Mouse (Mus musculus) limb, embryonic 10.5 days (tissue): Measurements from ENCODE around the gene Ntrk2. TPM values are rescaled to one million over a fixed set of nuclear protein-coding genes. Genes with fewer than 3 reads are reported as not detected.
"Not testable (repeated sequence)": the region's sequence is repeated elsewhere in the genome, so short reads cannot be mapped to it uniquely, and the experiment has no call there.

Source experiments
- DNase-seq: peaks from one replicate; pipeline ENCODE4 v3.0.0-alpha.2; 2017; ENCODE audit warnings: low spot score
- H3K27ac ChIP-seq: fragments of 300-500 bp; sonication (generic); 2 replicates; pipeline ENCODE4 v1.5.1; 2016; ENCODE audit warnings: mild to moderate bottlenecking
- H3K27me3 ChIP-seq: fragments of 300-500 bp; sonication (generic); 2 replicates; pipeline ENCODE4 v1.6.1; 2016; ENCODE audit warnings: low read depth, mild to moderate bottlenecking; ENCODE audit not compliant: poor library complexity, severe bottlenecking
- H3K36me3 ChIP-seq: fragments of 300-500 bp; sonication (generic); 2 replicates; pipeline ENCODE4 v1.6.1; 2016; ENCODE audit warnings: mild to moderate bottlenecking, moderate library complexity
- H3K4me1 ChIP-seq: fragments of 300-500 bp; sonication (generic); 2 replicates; pipeline ENCODE4 v1.6.1; 2016
- H3K4me3 ChIP-seq: fragments of 300-500 bp; sonication (generic); 2 replicates; pipeline ENCODE4 v1.5.1; 2016; ENCODE audit warnings: mild to moderate bottlenecking, moderate library complexity
- H3K9me3 ChIP-seq: fragments of 300-500 bp; sonication (generic); replicated peaks from 2 replicates; pipeline ENCODE4 v1.6.1; 2016; ENCODE audit warnings: mild to moderate bottlenecking
- WGBS: fragments of 180-500 bp; shearing (Covaris S2); methylation state at CpG from one replicate; pipeline ENCODE4 v1.1.7; 2016; 5-methylcytosine and 5-hydroxymethylcytosine counted together
- polyA plus RNA-seq: library from polyadenylated mRNA; unstranded; fragments of >200 nt; fragmentation: Nextera tagmentation; extraction: Ambion mirVana; gene quantifications from 2 replicates; pipeline ENCODE4 v1.2.1, GENCODE M21; 2016

Ntrk2 gene
- polyA plus RNA-seq, 1 experiment from 2014 or later: 5.7 TPM

DNA sequence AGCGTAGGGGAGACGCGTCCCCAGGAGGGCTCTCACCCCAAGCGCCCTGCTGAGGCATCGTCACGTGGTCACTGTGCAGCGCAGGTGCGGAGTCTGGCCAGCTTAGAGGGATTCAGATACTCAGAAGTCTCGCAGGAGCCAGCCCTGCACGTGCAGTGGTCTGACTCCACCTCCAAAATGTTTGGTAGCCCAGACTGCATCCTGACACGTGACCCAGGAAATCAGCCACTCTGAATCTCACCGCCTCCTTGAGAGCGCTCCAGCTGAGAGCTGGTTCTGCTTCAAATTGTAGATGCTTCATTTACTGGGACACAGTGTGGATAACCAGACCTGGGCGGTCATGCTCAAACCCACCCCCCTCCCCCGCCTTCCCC lies 205.1 kb downstream of the Ntrk2 start:
- Histone ChIP-seq H3K36me3 (no peaks in the 10 kb centered on the region), H3K4me1 (peaks cover 16% of the 10 kb centered on the region), H3K9me3 (no peaks in the 10 kb centered on the region), H3K27me3 (no peaks in the 10 kb centered on the region), H3K27ac (peak overlapping the region; percentile 74), H3K4me3 (peak overlapping the region; percentile 45)
- 2% methylated on average over 15 of the region's 15 CpGs for WGBS
- peak; percentile 79 for DNase-seq

DNA sequence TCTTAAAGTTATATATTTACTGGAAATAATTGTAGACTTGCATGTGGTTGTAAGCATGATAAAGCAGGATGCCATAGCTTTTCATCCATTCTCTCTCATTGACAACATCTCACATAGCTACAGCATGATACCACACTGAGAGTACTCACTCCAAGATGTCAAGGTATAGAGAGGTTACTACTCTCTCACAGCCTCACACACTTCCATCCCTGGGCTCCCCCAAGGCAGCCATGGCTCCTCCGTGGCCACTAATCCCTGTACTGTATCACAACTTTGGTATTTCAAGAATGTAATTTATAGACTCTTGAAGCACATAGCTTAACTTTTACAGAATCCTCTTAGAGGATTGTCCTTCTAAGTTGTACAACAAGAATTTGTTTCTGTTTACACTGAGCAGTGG lies 209.0 kb downstream of the Ntrk2 start:
- H3K9me3 ChIP-seq: no peaks in the 10 kb centered on the region
- 80% methylated on average over 1 of the region's 1 CpGs for WGBS

DNA sequence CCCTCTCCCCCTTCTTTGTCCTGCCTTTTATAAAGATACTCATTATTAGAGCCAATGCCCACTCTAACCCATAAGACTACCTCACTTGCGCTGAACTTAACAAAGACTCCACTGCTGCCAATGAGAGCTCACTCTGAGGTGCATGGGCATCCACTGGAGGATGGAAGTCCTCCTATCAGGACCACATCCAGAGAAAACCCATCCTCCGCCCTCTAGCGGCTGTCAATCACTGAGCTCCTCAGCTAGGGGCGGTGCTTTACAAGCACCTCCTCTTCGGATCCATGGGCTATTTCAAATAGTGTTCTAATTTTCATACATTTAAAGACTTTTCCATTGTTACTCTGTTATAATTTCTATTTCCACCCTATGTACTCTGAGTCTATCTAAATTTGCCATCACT lies 210.8 kb downstream of the Ntrk2 start:
- no peak overlapping the region for H3K4me3 ChIP-seq
- H3K9me3 ChIP-seq: no peaks in the 10 kb centered on the region
- no peaks in the 10 kb centered on the region for H3K4me1 ChIP-seq
- H3K27ac ChIP-seq: no peak overlapping the region
- DNase-seq: no peak
- H3K36me3 ChIP-seq: no peaks in the 10 kb centered on the region
- no peaks in the 10 kb centered on the region for H3K27me3 ChIP-seq
- 54% methylated on average over 5 of the region's 5 CpGs for WGBS

More for the DNA sequence above, 209.0 kb downstream of the Ntrk2 start:
- DNase-seq: no peak
- Histone ChIP-seq H3K4me3 (no peak overlapping the region), H3K27me3 (no peaks in the 10 kb centered on the region), H3K27ac (no peak overlapping the region), H3K36me3 (no peaks in the 10 kb centered on the region), H3K4me1 (peaks cover 16% of the 10 kb centered on the region)

DNA sequence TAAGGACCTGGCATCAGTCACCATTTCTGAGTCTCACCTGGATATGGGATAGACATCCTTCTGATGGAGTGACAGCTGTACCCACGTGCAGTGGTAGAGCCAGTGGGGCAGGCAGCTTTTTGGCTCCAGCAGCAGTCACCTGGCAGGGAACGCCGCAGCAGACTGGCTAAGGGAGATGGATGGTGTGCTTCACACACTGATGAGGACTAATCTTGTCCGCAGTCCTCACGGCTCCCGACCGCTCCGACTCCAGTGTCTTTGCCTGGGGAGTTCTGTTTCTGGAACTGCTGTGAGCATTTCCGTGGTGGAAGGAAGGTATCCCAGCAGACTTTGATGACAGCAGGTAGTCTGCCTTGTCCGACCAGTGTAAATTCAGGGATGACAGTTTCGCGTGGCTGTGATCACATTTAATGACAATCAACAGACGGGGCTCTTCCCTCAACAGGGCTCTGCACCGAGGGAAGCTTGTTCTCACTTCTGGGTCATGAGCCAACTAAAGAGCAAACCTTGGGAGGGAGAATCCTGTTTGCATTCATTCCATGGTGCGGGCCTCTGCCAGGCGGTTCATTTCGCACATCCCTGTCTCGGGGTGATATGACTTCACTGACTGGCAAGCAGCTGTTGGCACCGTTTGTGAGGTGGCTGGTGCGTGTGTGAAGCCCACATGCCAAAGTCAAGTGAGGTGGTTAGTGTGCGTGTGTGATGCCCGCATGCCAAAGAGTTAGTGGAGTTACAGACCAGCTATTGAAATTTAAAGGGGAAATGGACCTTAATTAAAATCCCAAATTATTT lies 216.1 kb downstream of the Ntrk2 start:
- no peaks in the 10 kb centered on the region for H3K9me3 ChIP-seq
- no peaks in the 10 kb centered on the region for H3K36me3 ChIP-seq
- no peak for DNase-seq
- H3K27ac ChIP-seq: no peak overlapping the region
- H3K27me3 ChIP-seq: no peaks in the 10 kb centered on the region; the same call in 1 of the 2 replicates
- H3K4me1 ChIP-seq: 0 out of 2 replicates have a peak, but pooled peaks cover 8% of the 10 kb centered on the region
- no peak overlapping the region for H3K4me3 ChIP-seq
- WGBS: 88% methylated on average over 22 of the region's 22 CpGs

DNA sequence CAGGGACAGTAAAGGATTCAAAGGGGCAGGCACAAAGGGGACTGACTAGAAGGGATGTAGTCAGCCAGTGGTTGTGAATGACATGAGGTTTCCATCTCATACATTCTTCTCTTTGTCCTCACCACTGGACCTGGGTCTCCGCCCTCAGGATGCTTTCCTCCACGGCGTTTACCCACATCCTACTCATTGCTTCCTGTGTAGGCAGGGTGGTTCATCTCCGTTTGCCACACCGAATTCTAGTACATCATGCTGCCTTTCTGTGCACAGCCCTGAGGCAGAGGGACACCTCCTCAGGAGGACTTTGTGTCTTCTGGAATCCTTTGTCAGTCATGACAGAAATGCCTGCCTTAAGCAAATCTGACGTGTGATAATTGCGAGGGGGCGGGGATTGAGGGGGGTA lies 219.3 kb downstream of the Ntrk2 start:
- DNase-seq: no peak
- Histone ChIP-seq H3K36me3 (no peaks in the 10 kb centered on the region), H3K27me3 (no peaks in the 10 kb centered on the region; the same call in 1 of the 2 replicates), H3K9me3 (no peaks in the 10 kb centered on the region), H3K4me3 (no peak overlapping the region), H3K4me1 (0 out of 2 replicates have a peak, but pooled peaks cover 8% of the 10 kb centered on the region), H3K27ac (no peak overlapping the region)
- 85% methylated on average over 8 of the region's 8 CpGs for WGBS

DNA sequence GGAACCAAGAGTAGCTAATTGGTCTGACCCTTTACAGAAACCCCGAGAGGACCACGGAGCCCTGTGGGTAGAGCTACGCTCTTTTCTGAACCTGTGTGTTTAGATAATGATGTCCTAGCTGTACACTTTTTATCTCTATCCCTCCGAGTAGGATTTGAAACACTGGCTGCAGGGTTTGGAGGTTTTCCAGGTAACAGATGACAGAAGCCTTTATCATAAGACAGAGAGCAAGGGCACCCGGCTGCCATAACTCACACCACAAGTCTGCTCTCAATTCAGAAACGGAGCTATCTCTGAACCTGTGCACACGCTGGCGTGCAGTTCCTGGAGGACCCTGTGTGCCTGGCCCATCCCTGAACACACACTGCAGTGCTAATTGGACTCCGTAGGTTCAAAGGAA lies 221.1 kb downstream of the Ntrk2 start:
- DNase-seq: no peak
- H3K9me3 ChIP-seq: no peaks in the 10 kb centered on the region
- 0 out of 2 replicates have a peak, but pooled peaks cover 8% of the 10 kb centered on the region for H3K4me1 ChIP-seq
- 79% methylated on average over 9 of the region's 9 CpGs for WGBS
- no peaks in the 10 kb centered on the region for H3K36me3 ChIP-seq
- no peak overlapping the region for H3K27ac ChIP-seq
- H3K4me3 ChIP-seq: no peak overlapping the region
- no peaks in the 10 kb centered on the region; the same call in 1 of the 2 replicates for H3K27me3 ChIP-seq

DNA sequence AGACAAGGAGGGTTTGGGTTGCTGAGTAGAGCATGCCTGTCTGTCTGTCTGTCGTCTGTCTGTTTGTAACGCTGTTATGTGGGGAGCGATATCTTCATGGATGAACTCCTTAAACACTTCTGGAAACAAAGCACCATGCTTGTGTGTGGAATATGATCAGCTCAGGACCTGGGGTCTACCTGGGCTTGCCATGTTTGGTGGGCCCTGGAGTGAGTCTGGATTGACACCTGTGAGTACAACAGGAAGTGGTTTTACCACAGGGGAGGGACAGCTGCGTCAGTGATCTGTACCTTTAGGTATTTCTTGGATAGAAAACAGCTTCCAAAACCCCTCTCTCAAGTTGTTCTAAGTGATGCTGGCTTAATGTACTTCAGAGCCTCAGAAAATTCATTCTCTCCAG lies 222.2 kb downstream of the Ntrk2 start:
- no peaks in the 10 kb centered on the region for H3K9me3 ChIP-seq
- H3K4me1 ChIP-seq: 0 out of 2 replicates have a peak, but pooled peaks cover 8% of the 10 kb centered on the region
- no peak overlapping the region for H3K4me3 ChIP-seq
- no peak overlapping the region for H3K27ac ChIP-seq
- 95% methylated on average over 4 of the region's 4 CpGs for WGBS
- H3K27me3 ChIP-seq: no peaks in the 10 kb centered on the region; the same call in 1 of the 2 replicates
- H3K36me3 ChIP-seq: no peaks in the 10 kb centered on the region
- DNase-seq: no peak

DNA sequence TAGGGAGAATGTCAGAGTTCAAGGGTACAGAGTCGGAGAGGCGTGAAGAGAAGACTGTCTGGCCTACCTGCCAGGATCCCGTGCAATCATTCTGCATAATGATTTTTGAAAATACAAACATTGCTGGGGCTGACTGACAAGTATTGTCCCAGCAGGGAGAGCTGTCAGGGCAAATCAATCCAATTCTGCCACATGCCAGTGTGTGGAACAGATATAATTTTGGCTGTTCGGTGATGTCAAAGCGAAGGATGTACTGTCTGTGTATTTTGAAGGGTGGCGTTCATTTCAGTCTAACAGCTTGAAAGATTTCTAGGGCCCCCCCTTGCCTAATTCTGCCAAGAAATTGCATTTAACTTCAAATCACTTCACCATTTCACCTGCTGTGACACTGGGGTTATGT lies 224.2 kb downstream of the Ntrk2 start:
- WGBS: 93% methylated on average over 6 of the region's 6 CpGs
- no peak for DNase-seq
- H3K9me3 ChIP-seq: no peaks in the 10 kb centered on the region
- no peak overlapping the region for H3K27ac ChIP-seq
- H3K4me1 ChIP-seq: 0 out of 2 replicates have a peak, but pooled peaks cover under 1% of the 10 kb centered on the region
- no peak overlapping the region for H3K4me3 ChIP-seq
- no peaks in the 10 kb centered on the region for H3K36me3 ChIP-seq
- H3K27me3 ChIP-seq: no peaks in the 10 kb centered on the region; the same call in 1 of the 2 replicates

DNA sequence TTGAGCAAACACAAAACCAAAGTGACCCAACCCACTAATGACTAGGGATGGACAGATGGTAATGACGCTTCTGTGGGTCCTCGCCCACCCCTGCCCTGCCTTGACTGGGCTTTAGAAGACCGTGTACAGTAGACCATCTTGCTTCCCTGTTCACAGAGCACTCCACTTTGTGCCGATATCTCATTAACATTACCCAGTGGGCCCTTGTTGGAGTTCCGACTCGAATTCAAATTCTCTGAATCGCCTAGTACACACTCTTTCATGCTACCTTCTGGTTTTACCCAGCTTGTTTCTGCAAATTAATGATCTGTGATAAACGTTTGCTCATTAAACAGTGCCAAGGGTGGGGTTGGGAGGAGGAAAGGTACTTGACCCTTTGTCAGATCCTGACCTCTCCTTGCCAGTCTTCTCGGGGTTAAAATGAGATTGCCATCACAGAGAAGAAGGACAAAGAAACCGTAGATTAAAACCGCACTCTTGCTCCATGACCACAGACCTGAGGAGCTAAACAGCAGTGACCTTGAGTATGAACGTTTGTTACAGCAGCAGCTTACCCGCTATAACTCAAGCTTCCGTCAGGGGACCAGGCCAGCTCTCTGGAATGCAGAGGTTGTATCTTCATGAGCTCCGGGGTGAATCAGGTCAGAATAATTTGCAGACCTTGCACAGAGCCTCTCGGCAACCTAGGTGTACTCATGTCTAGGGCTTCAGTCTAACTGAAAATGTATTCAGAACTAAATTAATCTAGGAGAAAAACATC lies 234.0 kb downstream of the Ntrk2 start:
- no peak for DNase-seq
- H3K36me3 ChIP-seq: no peaks in the 10 kb centered on the region
- peaks cover 17% of the 10 kb centered on the region for H3K4me1 ChIP-seq
- no peak overlapping the region for H3K4me3 ChIP-seq
- H3K27me3 ChIP-seq: no peaks in the 10 kb centered on the region
- 69% methylated on average over 16 of the region's 16 CpGs for WGBS
- no peaks in the 10 kb centered on the region for H3K9me3 ChIP-seq
- H3K27ac ChIP-seq: no peak overlapping the region

DNA sequence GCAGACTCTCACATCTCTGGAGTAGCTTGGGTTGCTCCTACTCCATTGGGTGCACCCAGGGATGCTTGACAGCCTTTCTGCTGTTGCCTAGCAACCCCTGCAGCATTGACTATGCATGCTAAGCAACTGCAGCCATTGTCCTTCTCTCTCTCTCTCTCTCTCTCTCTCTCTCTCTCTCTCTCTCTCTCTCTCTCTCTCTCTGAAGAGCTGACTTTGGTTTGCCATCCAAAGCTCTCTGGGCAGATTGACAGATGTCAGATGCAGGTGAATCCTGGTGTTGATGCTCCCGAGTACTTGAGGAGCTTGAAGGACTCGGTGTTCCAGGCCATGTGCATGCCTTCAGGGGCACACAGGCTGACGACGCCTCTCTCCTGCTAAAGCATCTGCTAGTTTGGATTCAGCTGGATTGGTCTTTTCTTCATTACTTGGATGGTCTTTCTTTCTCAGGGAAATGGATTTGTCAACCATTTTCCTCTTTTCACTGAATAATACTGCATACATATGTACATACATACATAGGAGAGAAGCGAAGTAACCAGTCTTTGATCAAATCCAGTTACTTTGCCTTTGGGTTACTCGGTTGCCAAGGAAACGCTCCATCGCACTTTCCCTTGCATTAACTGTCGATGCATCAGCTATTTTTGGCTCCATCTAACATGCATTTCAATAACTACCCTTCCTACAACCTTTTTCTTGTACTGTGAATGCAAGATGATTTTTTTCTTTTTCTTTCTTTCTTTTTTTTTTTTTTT lies 234.8 kb downstream of the Ntrk2 start:
- Histone ChIP-seq H3K4me3 (no peak overlapping the region), H3K4me1 (peaks cover 17% of the 10 kb centered on the region), H3K27ac (no peak overlapping the region), H3K9me3 (no peaks in the 10 kb centered on the region), H3K27me3 (no peaks in the 10 kb centered on the region), H3K36me3 (no peaks in the 10 kb centered on the region)
- WGBS: 69% methylated on average over 9 of the region's 9 CpGs
- DNase-seq: no peak

DNA sequence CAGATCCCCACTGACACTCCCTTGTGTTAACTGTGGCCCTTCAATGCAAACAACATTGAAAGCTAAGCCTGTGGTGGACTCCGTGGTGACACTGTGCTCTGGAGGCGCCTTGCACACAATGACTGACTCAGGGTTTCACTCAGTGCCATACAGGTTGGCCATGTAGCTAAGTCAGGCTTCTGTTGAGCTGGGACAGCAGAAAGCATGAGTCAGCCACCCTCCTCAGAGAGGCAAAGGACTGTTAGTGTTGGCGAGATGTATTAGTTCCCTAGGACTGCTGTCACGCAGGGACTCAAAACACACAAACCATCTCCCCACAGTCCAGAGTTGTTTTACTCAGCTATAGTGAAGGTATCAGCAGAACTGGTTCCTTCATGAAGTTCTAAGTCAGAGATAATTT lies 245.8 kb downstream of the Ntrk2 start:
- Histone ChIP-seq H3K36me3 (no peaks in the 10 kb centered on the region), H3K27ac (no peak overlapping the region), H3K4me3 (no peak overlapping the region), H3K9me3 (no peaks in the 10 kb centered on the region), H3K27me3 (no peaks in the 10 kb centered on the region), H3K4me1 (no peaks in the 10 kb centered on the region)
- DNase-seq: no peak
- WGBS: 82% methylated on average over 4 of the region's 4 CpGs

DNA sequence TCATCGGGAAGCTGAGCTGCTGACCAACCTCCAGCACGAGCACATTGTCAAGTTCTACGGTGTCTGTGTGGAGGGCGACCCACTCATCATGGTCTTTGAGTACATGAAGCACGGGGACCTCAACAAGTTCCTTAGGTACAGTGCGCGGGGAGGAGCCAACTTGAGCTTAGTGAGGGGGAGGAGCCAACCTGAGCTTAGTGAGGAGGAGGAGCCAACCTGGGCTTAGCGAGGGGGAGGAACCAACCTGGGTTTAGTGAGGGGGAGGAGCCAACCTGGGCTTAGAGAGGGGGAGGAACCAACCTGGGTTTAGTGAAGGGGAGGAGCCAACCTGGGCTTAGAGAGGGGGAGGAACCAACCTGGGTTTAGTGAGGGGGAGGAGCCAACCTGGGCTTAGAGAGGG lies 248.0 kb downstream of the Ntrk2 start:
- 81% methylated on average over 8 of the region's 8 CpGs for WGBS

More for the DNA sequence above, 248.0 kb downstream of the Ntrk2 start:
- DNase-seq, H3K27ac ChIP-seq, H3K27me3 ChIP-seq, H3K9me3 ChIP-seq, H3K36me3 ChIP-seq, H3K4me3 ChIP-seq, H3K4me1 ChIP-seq: not testable (repeated sequence)
